Mouse (Mus musculus) hindbrain, embryonic 12.5 days (tissue): ENCODE data around the gene Zc3h12d. TPM values are rescaled to one million over a fixed set of nuclear protein-coding genes. Genes with fewer than 3 reads are reported as not detected.
"Not testable (repeated sequence)": the region's sequence is repeated elsewhere in the genome, so short reads cannot be mapped to it uniquely, and the experiment has no call there.

ENCODE experiments used
- ATAC-seq: fragments of 200-750 bp; cut with Nextera tagmentation; 2 replicates; pipeline ENCODE4 v1.8.0; 2017; ENCODE audit warnings: moderate TSS enrichment; ENCODE audit not compliant: low FRiP score
- H3K27ac ChIP-seq: fragments of 300-500 bp; sonication (generic); 2 replicates; pipeline ENCODE4 v1.5.1; 2016; ENCODE audit warnings: mild to moderate bottlenecking
- H3K27me3 ChIP-seq: fragments of 300-500 bp; sonication (generic); 2 replicates; pipeline ENCODE4 v1.6.1; 2016; ENCODE audit warnings: mild to moderate bottlenecking
- H3K36me3 ChIP-seq: fragments of 300-500 bp; sonication (generic); 2 replicates; pipeline ENCODE4 v1.6.1; 2016; ENCODE audit warnings: mild to moderate bottlenecking
- H3K4me1 ChIP-seq: fragments of 300-500 bp; sonication (generic); 2 replicates; pipeline ENCODE4 v1.6.1; 2016
- H3K4me2 ChIP-seq: fragments of 300-500 bp; sonication (generic); replicated peaks from 2 replicates; pipeline ENCODE4 v1.6.1; 2016; ENCODE audit warnings: mild to moderate bottlenecking
- H3K4me3 ChIP-seq: fragments of 300-500 bp; sonication (generic); 2 replicates; pipeline ENCODE4 v1.5.1; 2016; ENCODE audit warnings: mild to moderate bottlenecking
- H3K9ac ChIP-seq: fragments of 300-500 bp; sonication (generic); 2 replicates; pipeline ENCODE4 v1.6.1; 2016; ENCODE audit warnings: mild to moderate bottlenecking, moderate library complexity
- H3K9me3 ChIP-seq: fragments of 300-500 bp; sonication (generic); replicated peaks from 2 replicates; pipeline ENCODE4 v1.6.1; 2016; ENCODE audit warnings: mild to moderate bottlenecking
- WGBS: fragments of 180-500 bp; shearing (Covaris S2); methylation state at CpG from one replicate; pipeline ENCODE4 v1.1.7; 2016; 5-methylcytosine and 5-hydroxymethylcytosine counted together
- polyA plus RNA-seq: library from polyadenylated mRNA; unstranded; fragments of >200 nt; fragmentation: Nextera tagmentation; extraction: Ambion mirVana; gene quantifications from 2 replicates; pipeline ENCODE4 v1.2.1, GENCODE M21; 2016

Zc3h12d gene
- polyA plus RNA-seq, 1 experiment from 2014 or later: 0.19 TPM

DNA sequence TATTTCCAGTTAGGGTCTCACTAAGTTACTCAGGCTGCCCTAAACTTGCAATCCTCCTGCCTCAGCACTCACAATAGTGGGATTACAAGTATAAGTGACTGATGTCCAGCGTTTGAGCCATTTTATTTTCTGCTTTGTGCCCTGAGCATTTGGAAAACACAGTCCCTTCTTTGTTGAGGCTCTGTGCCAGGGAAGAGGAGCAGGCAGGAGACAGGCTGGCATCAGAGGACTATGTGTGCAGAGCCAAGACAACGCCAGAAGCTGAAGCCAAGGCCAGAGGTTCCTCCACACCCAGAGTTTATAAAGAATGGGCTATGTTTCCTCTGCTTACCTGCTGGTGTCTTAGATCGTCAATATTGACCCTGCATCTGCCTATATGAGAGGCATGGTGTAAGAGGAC, 32.5 kb downstream of the Zc3h12d start:
- Histone ChIP-seq H3K4me1 (peaks cover 12% of the 10 kb centered on the region), H3K27ac (no peak overlapping the region), H3K27me3 (peaks cover 32% of the 10 kb centered on the region), H3K4me2 (no peak overlapping the region), H3K9me3 (no peaks in the 10 kb centered on the region), H3K9ac (no peak overlapping the region), H3K4me3 (no peak overlapping the region), H3K36me3 (no peaks in the 10 kb centered on the region)
- 85% methylated on average over 3 of the region's 3 CpGs for WGBS
- no peak for ATAC-seq

DNA sequence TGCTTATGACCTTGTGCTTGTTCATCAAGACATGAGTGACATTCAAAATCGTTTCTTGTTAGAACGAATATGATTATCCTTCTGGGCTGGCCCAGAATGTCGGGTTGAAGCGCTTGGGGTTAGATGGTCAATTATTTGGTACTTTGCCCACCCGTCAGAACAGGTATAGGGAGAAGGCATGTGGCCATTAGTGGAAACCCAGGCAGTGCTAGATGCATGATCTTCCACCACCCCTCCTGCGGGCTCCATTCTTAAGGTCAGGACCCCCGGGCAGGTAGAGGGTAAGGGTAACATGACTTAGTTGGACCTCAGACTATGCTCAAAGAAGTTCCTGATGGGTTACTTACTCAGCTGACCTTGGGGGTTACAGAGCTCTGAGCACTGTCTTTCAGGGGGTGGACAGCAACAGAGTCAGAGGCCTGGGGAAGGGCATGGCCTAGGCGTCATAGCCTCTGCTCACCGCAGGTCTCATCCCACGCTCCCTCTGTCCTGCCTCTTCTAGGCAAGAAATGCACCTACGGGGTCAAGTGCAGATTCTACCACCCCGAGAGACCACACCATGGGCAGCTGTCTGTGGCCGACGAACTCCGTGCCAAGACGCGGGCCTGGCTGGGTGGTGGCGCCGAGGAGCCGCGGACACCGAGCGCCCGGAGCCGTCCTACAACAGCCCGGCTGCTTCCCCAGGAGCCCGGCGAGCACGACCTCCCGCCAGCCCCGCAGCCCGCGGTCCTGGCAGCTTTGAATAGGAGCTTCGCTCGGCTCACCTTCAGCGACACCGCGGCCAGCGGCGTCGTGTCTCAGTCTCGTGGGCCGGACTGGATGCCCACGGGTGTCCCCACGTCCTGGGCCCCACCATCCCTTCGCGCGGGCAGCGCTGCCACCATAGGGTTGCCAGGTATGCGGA, 34.7 kb downstream of the Zc3h12d start:
- Histone ChIP-seq H3K27me3 (peaks cover 32% of the 10 kb centered on the region), H3K4me3 (peak overlapping the region; percentile 42), H3K4me2 (peak overlapping the region; percentile 66), H3K27ac (no peak overlapping the region), H3K9ac (peak overlapping the region; percentile 62), H3K36me3 (no peaks in the 10 kb centered on the region), H3K4me1 (peaks cover 10% of the 10 kb centered on the region), H3K9me3 (no peaks in the 10 kb centered on the region)
- no peak for ATAC-seq
- 17% methylated on average over 50 of the region's 50 CpGs for WGBS

DNA sequence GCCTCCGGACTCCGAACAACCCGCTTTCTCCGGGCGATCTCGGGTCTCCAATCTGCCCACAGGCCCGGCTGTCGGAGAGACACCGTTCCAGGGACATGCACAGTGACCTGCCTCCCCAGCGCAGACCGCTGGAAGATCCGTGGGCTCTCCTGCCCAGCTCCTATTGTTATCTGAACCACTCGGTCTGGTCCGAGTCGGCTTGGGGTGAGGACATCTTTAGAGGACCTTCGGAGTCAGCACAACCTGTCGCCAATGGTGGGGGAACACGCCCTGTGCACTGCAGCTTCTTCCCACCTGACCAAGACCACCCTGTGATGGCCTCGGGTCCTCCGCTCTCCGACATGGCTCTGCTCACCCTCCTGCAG, 35.4 kb downstream of the Zc3h12d start:
- H3K9ac ChIP-seq: peak overlapping the region; percentile 62
- H3K4me3 ChIP-seq: peak overlapping the region; percentile 42
- peak overlapping the region; percentile 66 for H3K4me2 ChIP-seq
- WGBS: 23% methylated on average over 21 of the region's 21 CpGs
- peaks cover 10% of the 10 kb centered on the region for H3K4me1 ChIP-seq
- H3K36me3 ChIP-seq: no peaks in the 10 kb centered on the region
- ATAC-seq: no peak; the same call in 1 of the 2 replicates
- no peak overlapping the region for H3K27ac ChIP-seq
- H3K9me3 ChIP-seq: no peaks in the 10 kb centered on the region
- peaks cover 32% of the 10 kb centered on the region for H3K27me3 ChIP-seq

DNA sequence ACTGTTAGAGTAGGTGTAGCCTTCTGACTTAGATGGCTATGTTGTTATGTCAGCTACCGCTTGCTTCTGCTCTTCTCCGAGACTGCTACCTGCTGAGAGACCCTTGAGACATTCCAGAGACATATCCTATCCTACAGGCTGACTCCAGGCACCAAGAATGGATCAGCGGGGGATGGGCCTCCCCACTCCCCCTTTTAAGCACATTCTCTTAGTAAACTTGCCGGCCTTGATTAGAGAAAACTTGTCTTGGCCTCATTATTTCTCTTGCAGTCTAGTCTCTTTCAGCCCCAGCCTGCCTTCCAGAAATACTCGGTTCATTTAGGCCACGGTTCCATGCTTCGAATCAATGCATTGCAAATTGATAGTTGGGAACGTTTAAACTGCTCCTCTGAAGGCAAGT, 37.5 kb downstream of the Zc3h12d start:
- Histone ChIP-seq H3K9me3 (no peaks in the 10 kb centered on the region), H3K4me2 (no peak overlapping the region), H3K36me3 (no peaks in the 10 kb centered on the region), H3K4me1 (peaks cover 10% of the 10 kb centered on the region), H3K4me3 (no peak overlapping the region), H3K27ac (no peak overlapping the region), H3K9ac (no peak overlapping the region), H3K27me3 (peaks cover 32% of the 10 kb centered on the region)
- WGBS: 62% methylated on average over 8 of the region's 8 CpGs
- ATAC-seq: no peak

DNA sequence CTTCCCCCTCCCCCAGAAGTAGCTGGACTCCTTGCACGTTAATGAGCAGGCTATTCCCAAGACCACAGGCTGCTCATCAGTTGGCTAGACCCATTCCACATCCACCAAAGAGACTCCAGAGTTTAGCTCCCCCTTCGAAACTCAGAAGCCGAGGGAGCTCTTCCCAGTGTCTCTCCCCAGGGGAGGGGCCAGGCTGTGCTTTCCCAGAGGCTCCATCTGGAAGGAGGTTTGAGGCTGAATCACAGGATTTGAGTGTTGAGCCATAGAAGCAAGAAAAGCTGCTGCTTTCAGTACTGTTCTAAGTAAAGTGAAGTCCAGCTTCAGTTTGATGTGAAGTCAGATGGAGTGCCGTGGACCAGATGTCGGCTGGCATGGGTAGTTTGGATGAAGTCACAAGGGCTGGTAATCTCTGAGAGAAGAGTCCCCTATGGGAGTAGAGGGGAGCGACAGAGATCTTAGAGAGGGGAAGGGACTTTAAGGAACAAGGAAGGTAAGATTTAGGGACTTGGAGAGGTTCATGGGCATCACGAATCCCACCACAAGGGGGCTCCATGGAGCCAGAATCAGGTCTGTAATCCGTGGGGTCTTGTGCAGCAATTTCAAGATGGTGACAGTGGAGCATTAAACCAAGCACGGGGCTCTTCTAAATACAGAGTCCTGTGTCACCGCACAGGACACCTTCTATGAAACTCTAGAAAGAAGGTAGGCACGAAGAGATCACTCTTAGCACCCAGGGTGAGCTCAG, 38.5 kb downstream of the Zc3h12d start:
- H3K4me1 ChIP-seq: peaks cover 10% of the 10 kb centered on the region
- no peaks in the 10 kb centered on the region for H3K9me3 ChIP-seq
- ATAC-seq: no peak
- WGBS: 68% methylated on average over 11 of the region's 11 CpGs
- H3K36me3 ChIP-seq: no peaks in the 10 kb centered on the region
- H3K4me2 ChIP-seq: no peak overlapping the region
- peaks cover 32% of the 10 kb centered on the region for H3K27me3 ChIP-seq
- H3K9ac ChIP-seq: no peak overlapping the region
- no peak overlapping the region for H3K4me3 ChIP-seq
- no peak overlapping the region for H3K27ac ChIP-seq

DNA sequence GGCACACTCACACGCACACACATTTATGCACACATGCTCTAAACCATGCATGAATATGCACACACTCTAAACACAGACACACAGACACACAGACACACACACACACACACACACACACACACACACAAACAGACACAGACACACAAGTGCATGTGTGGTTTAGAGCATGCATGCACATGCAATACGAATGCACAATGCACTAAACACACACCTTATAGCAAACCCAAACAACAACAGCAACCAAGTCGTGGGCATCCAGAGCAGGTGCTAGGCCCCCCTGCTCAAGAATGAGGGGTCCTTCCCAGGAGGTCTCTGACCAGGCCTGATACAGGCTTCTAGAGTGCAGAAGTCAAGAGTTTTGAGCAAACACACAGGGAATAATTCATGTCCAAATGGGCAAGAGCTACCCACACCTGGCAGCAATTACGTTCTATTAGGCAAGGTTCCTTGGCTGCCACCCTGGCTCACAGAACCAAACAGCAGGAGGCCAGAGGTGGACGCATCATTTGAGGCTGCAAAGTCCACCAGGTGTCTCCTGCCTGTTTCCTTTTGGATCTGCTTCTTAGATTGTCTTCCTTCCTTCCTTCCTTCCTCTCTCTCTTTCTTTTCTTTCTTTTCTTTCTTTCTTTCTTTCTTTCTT, 39.2 kb downstream of the Zc3h12d start:
- no peak for ATAC-seq
- H3K9me3 ChIP-seq: no peaks in the 10 kb centered on the region
- peaks cover 10% of the 10 kb centered on the region for H3K4me1 ChIP-seq
- peaks cover 28% of the 10 kb centered on the region for H3K27me3 ChIP-seq
- no peak overlapping the region for H3K27ac ChIP-seq
- no peak overlapping the region for H3K4me3 ChIP-seq
- H3K4me2 ChIP-seq: no peak overlapping the region
- H3K36me3 ChIP-seq: no peaks in the 10 kb centered on the region
- WGBS: 82% methylated on average over 5 of the region's 5 CpGs
- H3K9ac ChIP-seq: no peak overlapping the region

DNA sequence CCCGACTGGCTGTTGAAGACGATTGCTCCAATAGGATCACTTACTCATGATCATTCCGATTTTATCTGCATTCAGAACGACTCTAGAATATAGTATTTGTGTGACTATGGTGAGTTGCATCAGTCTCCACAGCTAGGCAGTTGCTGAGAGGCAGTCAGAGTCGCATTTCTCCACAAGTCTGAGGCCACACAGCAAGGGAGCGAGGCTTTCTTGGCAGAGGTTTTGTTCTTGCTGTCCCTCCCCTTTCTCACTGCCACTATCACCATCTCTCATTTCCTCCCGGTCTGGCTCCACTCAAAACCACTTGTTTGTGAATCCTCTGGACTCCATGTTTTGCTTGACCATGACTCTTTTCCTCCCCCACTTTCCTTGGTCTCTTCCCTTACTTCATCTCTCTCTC, 41.9 kb downstream of the Zc3h12d start:
- no peak overlapping the region for H3K4me2 ChIP-seq
- 86% methylated on average over 7 of the region's 7 CpGs for WGBS
- no peak overlapping the region for H3K9ac ChIP-seq
- no peaks in the 10 kb centered on the region for H3K9me3 ChIP-seq
- no peak overlapping the region for H3K27ac ChIP-seq
- no peak overlapping the region for H3K4me3 ChIP-seq
- H3K27me3 ChIP-seq: peaks cover 3% of the 10 kb centered on the region; the same call in 1 of the 2 replicates
- no peaks in the 10 kb centered on the region for H3K36me3 ChIP-seq
- no peaks in the 10 kb centered on the region for H3K4me1 ChIP-seq
- ATAC-seq: no peak

DNA sequence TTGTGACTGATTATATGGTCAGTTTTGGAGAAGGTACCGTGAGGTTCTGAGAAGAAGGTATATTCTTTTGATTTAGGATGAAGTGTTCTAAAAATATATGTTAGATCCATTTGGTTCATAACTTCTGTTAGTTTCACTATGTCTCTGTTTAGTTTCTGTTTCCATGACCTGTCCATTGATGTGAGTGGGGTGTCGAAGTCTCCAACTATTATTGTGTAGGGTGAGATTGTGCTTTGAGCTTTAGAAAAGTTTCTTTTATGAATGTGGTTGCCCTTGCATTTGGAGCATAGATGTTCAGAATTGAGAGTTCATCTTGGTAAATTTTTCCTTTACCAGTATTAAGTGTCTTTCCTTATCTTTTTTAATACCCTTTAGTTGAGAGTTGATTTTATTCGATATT, 48.0 kb downstream of the Zc3h12d start:
- H3K9ac ChIP-seq, ATAC-seq, H3K4me1 ChIP-seq, H3K9me3 ChIP-seq, H3K27me3 ChIP-seq, H3K4me3 ChIP-seq, H3K36me3 ChIP-seq, H3K4me2 ChIP-seq, H3K27ac ChIP-seq: not testable (repeated sequence)
- 90% methylated on average over 3 of the region's 3 CpGs for WGBS

DNA sequence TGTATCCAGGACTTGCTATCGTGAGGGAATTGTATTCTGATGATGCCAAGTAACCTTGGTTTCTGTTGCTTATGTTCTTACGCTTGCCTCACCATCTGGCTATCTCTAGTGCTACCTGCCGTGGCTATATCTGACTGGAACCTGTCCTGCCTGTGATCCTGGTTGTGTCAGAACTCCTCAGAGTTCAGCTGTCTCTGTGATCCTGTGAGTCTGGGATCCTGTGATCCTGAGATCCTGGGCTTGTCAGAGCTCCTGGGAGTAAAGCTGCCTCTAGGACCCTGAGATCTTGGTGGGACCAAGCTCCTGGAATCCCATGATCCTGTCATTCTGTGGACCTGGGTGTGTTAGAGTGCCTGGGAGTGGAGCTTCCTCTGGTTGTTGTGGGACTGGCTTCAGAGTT, 49.7 kb downstream of the Zc3h12d start:
- Histone ChIP-seq H3K4me1 (no peaks in the 10 kb centered on the region), H3K9me3 (no peaks in the 10 kb centered on the region), H3K4me2 (no peak overlapping the region), H3K36me3 (no peaks in the 10 kb centered on the region), H3K27me3 (no peaks in the 10 kb centered on the region), H3K9ac (no peak overlapping the region), H3K27ac (no peak overlapping the region), H3K4me3 (no peak overlapping the region)
- no peak for ATAC-seq
- 91% methylated on average over 3 of the region's 3 CpGs for WGBS

DNA sequence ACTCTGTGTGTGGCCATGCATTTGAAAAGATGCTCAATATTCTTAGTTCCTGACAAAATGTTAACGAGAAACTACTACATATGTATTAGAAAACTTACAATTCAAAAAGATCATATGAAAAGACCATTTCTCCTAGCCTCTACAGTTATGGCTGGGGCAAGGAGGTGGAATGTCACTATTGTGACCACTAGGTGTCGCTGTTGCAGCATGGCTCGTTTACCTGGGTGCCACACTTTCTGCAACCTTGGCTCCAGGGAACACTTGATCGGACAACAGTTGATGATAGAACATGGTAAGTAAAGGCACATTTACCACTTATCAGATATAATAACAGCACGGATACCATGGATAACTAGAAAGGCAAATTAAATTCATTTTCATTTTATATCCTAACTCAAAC, 51.3 kb downstream of the Zc3h12d start:
- Histone ChIP-seq H3K9me3 (no peaks in the 10 kb centered on the region), H3K27me3 (no peaks in the 10 kb centered on the region), H3K27ac (no peak overlapping the region), H3K4me1 (no peaks in the 10 kb centered on the region), H3K4me2 (no peak overlapping the region), H3K9ac (no peak overlapping the region), H3K4me3 (no peak overlapping the region), H3K36me3 (no peaks in the 10 kb centered on the region)
- WGBS: 7% methylated on average over 5 of the region's 5 CpGs
- ATAC-seq: peak; percentile 81

DNA sequence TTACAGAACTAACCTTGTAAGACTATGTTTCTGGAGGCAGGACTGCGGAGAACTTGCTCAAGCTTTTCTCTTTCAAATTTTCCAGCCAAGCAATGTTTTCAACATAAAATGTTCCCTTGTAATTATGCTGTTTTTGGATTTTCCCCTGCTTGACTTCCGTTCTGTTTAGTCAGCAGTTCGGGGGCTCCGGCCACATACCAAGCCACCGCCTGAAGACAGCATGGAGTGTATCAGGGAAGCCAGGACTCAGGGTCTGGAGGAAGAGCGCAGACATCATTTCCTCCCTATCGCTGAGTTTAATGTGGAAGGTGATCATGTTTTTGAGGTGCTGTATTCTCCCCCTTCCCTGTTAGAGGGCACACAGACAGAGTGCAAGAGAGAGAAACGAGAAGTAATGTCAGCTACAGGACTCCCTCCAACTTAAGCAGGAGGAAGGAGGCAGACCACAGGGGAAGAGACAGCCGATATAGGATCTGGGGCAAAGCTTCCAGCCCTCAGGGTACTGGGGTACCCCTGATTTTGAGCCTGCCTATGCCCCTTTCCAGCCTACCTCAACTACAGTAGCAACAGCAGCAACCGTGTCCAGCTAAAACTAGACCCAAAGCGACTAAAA, 56.1 kb downstream of the Zc3h12d start:
- WGBS: 86% methylated on average over 11 of the region's 11 CpGs

More for the DNA sequence above, 56.1 kb downstream of the Zc3h12d start:
- Histone ChIP-seq H3K4me1 (no peaks in the 10 kb centered on the region), H3K9me3 (no peaks in the 10 kb centered on the region), H3K27ac (no peak overlapping the region), H3K27me3 (no peaks in the 10 kb centered on the region), H3K9ac (no peak overlapping the region), H3K4me2 (no peak overlapping the region), H3K36me3 (no peaks in the 10 kb centered on the region), H3K4me3 (no peak overlapping the region)
- no peak for ATAC-seq
